Mouse (Mus musculus) intestine, embryonic 16.5 days (tissue): ENCODE results near the gene Srgap3. TPM values are rescaled to one million over a fixed set of nuclear protein-coding genes. Genes with fewer than 3 reads are reported as not detected.

ENCODE experiments used
- ATAC-seq: fragments of 200-750 bp; cut with Nextera tagmentation; 2 replicates; pipeline ENCODE4 v1.8.0; 2017; ENCODE audit warnings: moderate TSS enrichment, moderate library complexity
- H3K27ac ChIP-seq: fragments of 300-500 bp; sonication (generic); 2 replicates; pipeline ENCODE4 v1.5.1; 2014; ENCODE audit warnings: mild to moderate bottlenecking, low read length
- H3K27me3 ChIP-seq: fragments of 300-500 bp; sonication (generic); replicated peaks from 2 replicates; pipeline ENCODE4 v1.6.1; 2014; ENCODE audit warnings: low read length, control low read depth, mixed read lengths; ENCODE audit not compliant: control insufficient read depth, insufficient read depth
- H3K36me3 ChIP-seq: fragments of 300-500 bp; sonication (generic); 2 replicates; pipeline ENCODE4 v1.6.1; 2014; ENCODE audit warnings: low read length, control low read depth; ENCODE audit not compliant: control insufficient read depth, insufficient read depth
- H3K4me1 ChIP-seq: fragments of 300-500 bp; sonication (generic); 2 replicates; pipeline ENCODE4 v1.6.1; 2014; ENCODE audit warnings: low read length, control low read depth, mixed read lengths; ENCODE audit not compliant: control insufficient read depth, insufficient read depth
- H3K4me2 ChIP-seq: fragments of 300-500 bp; sonication (generic); 2 replicates; pipeline ENCODE4 v1.6.1; 2014; ENCODE audit warnings: low read depth, low read length, control low read depth
- H3K4me3 ChIP-seq: fragments of 300-500 bp; sonication (generic); 2 replicates; pipeline ENCODE4 v1.5.1; 2014; ENCODE audit warnings: mild to moderate bottlenecking, low read length
- H3K9ac ChIP-seq: fragments of 300-500 bp; sonication (generic); 2 replicates; pipeline ENCODE4 v1.6.1; 2014; ENCODE audit warnings: low read depth, low read length
- H3K9me3 ChIP-seq: fragments of 300-500 bp; sonication (generic); 2 replicates; pipeline ENCODE4 v1.6.1; 2016; ENCODE audit warnings: low read length, control low read depth; ENCODE audit not compliant: control insufficient read depth
- WGBS: fragments of 180-500 bp; shearing (Covaris S2); extraction: QIAGEN DNeasy Blood & Tissue Kit; methylation state at CpG from one replicate; pipeline ENCODE4 v1.1.7; 2014; 5-methylcytosine and 5-hydroxymethylcytosine counted together
- polyA plus RNA-seq: library from polyadenylated mRNA; unstranded; fragments of >200 nt; fragmentation: Nextera tagmentation; extraction: Ambion mirVana; gene quantifications from 2 replicates; pipeline ENCODE4 v1.2.1, GENCODE M21; 2015

Gene Srgap3
- polyA plus RNA-seq, 1 experiment from 2014 or later, result 3.5 TPM

DNA sequence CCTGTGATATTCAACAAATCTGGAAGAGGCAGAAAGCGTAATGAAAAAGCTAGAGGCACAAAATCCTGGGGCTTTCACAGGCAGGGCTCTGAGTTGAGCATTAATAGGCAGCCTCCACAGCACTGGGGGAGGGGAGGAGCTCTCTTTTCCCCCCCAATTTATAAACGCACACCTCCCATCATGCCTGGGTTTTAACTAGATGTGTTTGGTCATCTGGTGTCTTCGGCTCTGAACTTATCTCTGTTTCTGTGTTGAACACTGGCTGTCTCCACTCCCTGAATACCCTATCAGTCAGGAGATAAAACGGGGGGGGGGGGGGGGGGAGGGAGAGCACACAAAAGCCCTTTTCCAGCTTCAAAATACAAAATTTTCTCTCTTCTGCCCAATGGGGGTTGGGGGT, 44.3 kb downstream of the Srgap3 start:
- 25% methylated on average over 4 of the region's 4 CpGs for WGBS
- ATAC-seq, result no peak
- H3K36me3 ChIP-seq, result no peaks in the 10 kb centered on the region
- no peak overlapping the region for H3K4me2 ChIP-seq
- no peaks in the 10 kb centered on the region for H3K4me1 ChIP-seq
- H3K9ac ChIP-seq, result no peak overlapping the region
- H3K4me3 ChIP-seq, result no peak overlapping the region
- H3K9me3 ChIP-seq, result no peaks in the 10 kb centered on the region
- H3K27ac ChIP-seq, result no peak overlapping the region
- H3K27me3 ChIP-seq, result no peaks in the 10 kb centered on the region

DNA sequence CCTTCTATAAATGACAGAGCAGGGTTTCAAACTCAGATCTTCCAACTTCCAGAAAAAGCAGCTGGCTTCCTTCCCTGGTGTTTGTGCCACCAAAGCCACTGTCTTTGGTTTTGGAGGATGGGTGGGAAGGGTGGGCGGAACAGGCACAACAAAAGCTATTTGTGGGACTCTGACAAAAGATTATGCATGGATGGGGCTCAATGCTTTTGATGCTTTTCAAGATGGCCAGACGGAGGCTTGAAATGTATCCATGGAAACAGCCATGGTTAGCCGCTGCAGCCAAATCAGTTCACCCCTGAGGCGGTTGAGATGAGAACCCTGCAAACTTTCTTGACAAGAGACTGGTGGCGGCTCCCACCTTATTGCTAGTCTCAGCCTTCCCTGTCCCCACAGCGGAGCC, 46.8 kb downstream of the Srgap3 start:
- Histone ChIP-seq H3K4me2 (no peak overlapping the region), H3K4me1 (no peaks in the 10 kb centered on the region), H3K27ac (no peak overlapping the region), H3K27me3 (no peaks in the 10 kb centered on the region), H3K9ac (no peak overlapping the region), H3K36me3 (no peaks in the 10 kb centered on the region), H3K9me3 (no peaks in the 10 kb centered on the region), H3K4me3 (no peak overlapping the region)
- WGBS, result 85% methylated on average over 6 of the region's 6 CpGs
- no peak for ATAC-seq

DNA sequence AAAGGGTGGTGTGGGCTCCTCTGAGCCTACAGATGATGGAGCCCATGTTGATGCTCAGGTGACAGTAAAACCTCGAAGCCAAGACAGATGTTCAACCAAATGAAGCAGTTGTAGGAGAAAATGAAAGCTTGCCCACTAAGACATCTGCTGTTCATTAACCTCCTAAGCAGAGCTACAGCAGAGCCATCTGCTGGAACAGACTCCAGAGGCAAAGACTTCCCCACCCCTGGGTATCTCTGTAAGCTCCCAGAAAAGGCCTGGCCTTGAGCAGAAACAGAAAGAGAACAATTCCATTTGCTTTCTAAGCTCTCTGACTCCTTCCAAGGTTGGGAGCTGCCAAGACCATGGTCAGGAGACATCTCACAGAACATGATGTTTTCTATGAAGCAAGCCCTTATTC, 47.4 kb downstream of the Srgap3 start:
- no peaks in the 10 kb centered on the region for H3K36me3 ChIP-seq
- H3K27me3 ChIP-seq, result no peaks in the 10 kb centered on the region
- H3K9me3 ChIP-seq, result no peaks in the 10 kb centered on the region
- no peak for ATAC-seq
- no peaks in the 10 kb centered on the region for H3K4me1 ChIP-seq
- WGBS, result 39% methylated on average over 1 of the region's 1 CpGs
- H3K4me3 ChIP-seq, result no peak overlapping the region
- H3K4me2 ChIP-seq, result no peak overlapping the region
- no peak overlapping the region for H3K9ac ChIP-seq
- no peak overlapping the region for H3K27ac ChIP-seq

DNA sequence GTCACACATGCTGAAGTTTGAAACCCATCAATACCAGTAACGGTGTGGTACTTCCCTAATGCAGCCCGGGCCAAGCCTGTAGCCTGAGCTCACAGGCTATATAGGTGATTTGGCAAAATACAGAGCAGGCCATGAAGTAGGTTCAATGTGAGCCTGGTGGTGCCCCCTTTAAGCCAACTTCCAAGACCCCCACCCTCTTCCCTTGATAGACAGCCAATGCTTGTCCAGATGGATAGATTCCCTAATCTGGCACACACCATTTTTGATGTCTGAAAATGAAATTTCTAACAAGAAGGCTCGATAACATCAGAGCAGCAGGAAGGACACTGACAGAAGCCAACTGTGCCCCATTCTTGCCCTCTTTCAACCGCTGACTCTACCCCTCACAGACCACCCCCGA, 47.8 kb downstream of the Srgap3 start:
- no peak overlapping the region for H3K27ac ChIP-seq
- no peak overlapping the region for H3K9ac ChIP-seq
- H3K27me3 ChIP-seq, result no peaks in the 10 kb centered on the region
- no peak overlapping the region for H3K4me2 ChIP-seq
- no peak for ATAC-seq
- H3K9me3 ChIP-seq, result no peaks in the 10 kb centered on the region
- 76% methylated on average over 5 of the region's 5 CpGs for WGBS
- H3K4me1 ChIP-seq, result no peaks in the 10 kb centered on the region
- no peaks in the 10 kb centered on the region for H3K36me3 ChIP-seq
- no peak overlapping the region for H3K4me3 ChIP-seq

DNA sequence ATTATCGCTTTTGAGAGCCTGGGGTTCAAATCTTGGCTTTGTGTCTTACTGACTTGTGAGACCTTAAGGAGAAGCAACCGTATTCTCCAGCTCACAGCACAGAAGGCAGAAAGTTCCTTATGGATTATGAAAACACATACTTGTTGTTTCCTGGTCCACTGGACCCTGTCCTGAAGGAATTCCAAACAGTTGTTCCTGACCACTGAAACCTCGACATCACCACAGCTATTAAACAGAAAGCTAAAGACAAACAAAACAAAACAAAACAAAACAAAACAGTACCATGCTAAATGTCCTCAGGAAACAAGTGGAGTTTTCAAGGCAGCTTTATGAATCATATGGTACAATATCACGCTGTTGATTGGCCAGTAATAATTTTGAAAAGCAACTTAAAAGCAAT, 48.6 kb downstream of the Srgap3 start:
- Histone ChIP-seq H3K4me3 (no peak overlapping the region), H3K27ac (no peak overlapping the region), H3K4me2 (no peak overlapping the region), H3K27me3 (no peaks in the 10 kb centered on the region), H3K4me1 (no peaks in the 10 kb centered on the region), H3K9ac (no peak overlapping the region), H3K9me3 (no peaks in the 10 kb centered on the region), H3K36me3 (no peaks in the 10 kb centered on the region)
- 68% methylated on average over 4 of the region's 4 CpGs for WGBS
- no peak for ATAC-seq

DNA sequence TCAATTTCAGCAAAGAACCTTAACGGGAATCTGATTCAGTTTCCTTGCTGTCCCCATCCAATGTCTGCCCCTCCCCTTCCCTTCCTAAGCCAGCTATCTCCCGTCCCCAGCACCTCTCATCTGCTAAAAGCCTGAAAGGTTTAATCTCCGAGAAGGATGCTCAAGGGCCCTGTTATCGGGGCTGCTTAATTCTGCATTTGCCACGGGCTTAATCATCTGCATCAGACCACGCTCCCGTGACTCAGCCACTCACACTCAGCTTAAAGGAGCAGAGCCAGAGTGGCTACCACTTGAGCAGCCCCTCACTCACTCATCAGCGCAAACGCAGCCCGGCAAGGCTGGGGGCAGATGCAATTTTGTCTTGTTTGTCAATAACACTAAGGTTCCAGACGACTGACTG, 50.7 kb downstream of the Srgap3 start:
- Histone ChIP-seq H3K4me2 (no peak overlapping the region), H3K4me3 (no peak overlapping the region), H3K9ac (no peak overlapping the region), H3K4me1 (no peaks in the 10 kb centered on the region), H3K27ac (no peak overlapping the region), H3K9me3 (no peaks in the 10 kb centered on the region), H3K27me3 (no peaks in the 10 kb centered on the region), H3K36me3 (no peaks in the 10 kb centered on the region)
- 65% methylated on average over 11 of the region's 11 CpGs for WGBS
- no peak for ATAC-seq

DNA sequence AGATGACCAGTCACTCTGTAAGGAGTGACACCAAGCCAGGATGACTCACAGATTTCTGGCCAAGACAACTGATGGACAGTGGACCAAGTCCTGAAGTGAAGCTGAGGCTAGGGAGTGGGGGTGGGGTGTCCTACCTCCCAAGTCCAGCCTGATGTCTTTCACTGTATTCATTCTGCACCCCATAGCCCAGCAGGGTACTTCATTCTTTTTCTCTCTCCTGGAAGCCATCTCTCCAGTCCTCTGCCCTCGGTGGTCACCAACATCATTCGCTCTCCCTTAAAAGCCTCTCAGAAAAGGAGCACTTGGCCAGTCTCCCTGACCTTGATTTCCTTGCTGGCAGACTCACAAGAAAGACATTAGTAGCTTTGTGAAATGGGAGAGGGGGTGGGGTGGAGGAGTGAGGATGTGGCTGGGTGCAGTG, 56.7 kb downstream of the Srgap3 start:
- no peaks in the 10 kb centered on the region for H3K36me3 ChIP-seq
- H3K4me3 ChIP-seq, result no peak overlapping the region
- no peak for ATAC-seq
- H3K4me2 ChIP-seq, result no peak overlapping the region
- no peaks in the 10 kb centered on the region for H3K27me3 ChIP-seq
- no peak overlapping the region for H3K27ac ChIP-seq
- WGBS, result 58% methylated on average over 2 of the region's 2 CpGs
- H3K4me1 ChIP-seq, result no peaks in the 10 kb centered on the region
- H3K9ac ChIP-seq, result no peak overlapping the region
- no peaks in the 10 kb centered on the region for H3K9me3 ChIP-seq

DNA sequence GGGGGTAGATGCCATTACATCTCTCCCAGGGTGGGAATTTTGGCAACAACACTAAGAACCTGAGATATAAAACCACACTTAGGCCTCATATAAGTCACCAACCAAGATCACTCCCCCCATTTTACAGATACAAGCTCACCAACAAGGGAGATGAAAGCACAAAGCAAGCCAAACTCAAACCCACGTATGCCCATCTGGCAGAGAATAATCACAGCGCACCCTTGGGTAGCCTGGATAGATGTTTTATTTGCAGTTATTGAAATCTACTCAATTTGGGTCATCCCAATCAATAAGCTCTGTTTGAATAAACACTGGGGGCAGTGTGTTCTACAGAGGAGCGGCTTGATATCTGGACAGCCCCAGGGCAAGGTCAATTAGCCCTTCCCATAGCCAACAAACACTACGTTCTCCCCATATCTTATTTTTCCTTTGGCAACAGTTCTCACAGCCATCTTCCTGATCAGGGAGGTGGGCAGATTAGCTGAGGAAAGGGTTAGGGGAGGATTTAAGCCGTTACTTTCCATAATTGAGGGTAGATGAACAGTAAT, 63.4 kb downstream of the Srgap3 start:
- 66% methylated on average over 5 of the region's 5 CpGs for WGBS

DNA sequence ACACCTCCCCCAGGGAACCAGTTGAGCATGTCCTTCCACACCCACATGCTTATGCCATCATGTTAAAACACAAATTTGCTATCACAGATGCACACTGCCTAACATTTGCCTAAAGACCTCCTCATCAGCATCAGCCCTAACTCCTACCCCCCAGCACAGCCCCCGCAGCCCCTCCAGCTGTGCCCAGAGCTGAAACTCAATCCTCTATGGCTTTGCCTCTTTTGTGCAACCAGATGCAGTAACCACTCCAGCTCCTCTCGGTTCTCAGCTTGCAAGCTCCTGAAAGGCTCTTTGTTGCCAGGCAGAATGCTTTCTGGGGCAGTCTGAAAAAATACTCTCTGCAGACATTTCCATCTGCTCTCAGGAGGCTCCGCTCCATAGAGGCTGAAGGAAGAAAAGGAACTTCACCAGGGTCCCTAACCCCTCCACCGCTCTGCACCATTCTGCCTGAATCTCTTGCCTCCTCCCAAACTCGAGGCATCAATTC, 67.0 kb downstream of the Srgap3 start:
- no peak for ATAC-seq
- no peaks in the 10 kb centered on the region for H3K9me3 ChIP-seq
- no peak overlapping the region for H3K4me2 ChIP-seq
- 54% methylated on average over 5 of the region's 5 CpGs for WGBS
- H3K4me1 ChIP-seq, result no peaks in the 10 kb centered on the region
- H3K27ac ChIP-seq, result no peak overlapping the region
- no peaks in the 10 kb centered on the region for H3K36me3 ChIP-seq
- H3K9ac ChIP-seq, result no peak overlapping the region
- H3K4me3 ChIP-seq, result no peak overlapping the region
- no peaks in the 10 kb centered on the region for H3K27me3 ChIP-seq

More for the DNA sequence above, 63.4 kb downstream of the Srgap3 start:
- Histone ChIP-seq H3K9me3 (no peaks in the 10 kb centered on the region), H3K9ac (no peak overlapping the region), H3K4me2 (no peak overlapping the region), H3K4me1 (no peaks in the 10 kb centered on the region), H3K36me3 (no peaks in the 10 kb centered on the region), H3K27me3 (no peaks in the 10 kb centered on the region), H3K4me3 (no peak overlapping the region), H3K27ac (no peak overlapping the region)
- ATAC-seq, result no peak

DNA sequence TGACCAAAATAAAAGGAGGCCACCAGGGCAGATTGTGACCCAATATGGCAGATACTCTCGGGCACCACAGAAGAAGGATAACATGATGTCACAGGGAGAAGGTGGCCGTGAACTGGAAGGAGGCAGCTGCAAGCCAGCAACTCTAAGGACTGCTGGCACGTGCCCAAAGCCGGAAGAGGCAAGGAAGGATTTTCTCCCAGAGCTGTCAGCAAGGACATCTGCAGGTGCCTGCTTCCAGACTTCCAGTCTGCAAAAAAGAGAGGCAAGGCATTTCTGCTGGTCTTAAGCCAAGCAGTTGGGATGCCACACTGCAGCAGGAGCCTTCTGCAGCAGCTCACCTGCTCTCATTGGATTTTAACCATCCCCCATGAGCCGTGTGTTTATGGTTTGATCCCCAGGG, 67.9 kb downstream of the Srgap3 start:
- ATAC-seq, result no peak
- H3K4me2 ChIP-seq, result no peak overlapping the region
- WGBS, result 64% methylated on average over 5 of the region's 5 CpGs
- no peak overlapping the region for H3K9ac ChIP-seq
- H3K36me3 ChIP-seq, result no peaks in the 10 kb centered on the region
- H3K27ac ChIP-seq, result no peak overlapping the region
- H3K9me3 ChIP-seq, result no peaks in the 10 kb centered on the region
- H3K27me3 ChIP-seq, result no peaks in the 10 kb centered on the region
- no peak overlapping the region for H3K4me3 ChIP-seq
- no peaks in the 10 kb centered on the region for H3K4me1 ChIP-seq
